Mouse (Mus musculus) embryo, embryonic 11.5 days (tissue): ENCODE results near the gene Tnfrsf13c.

Source experiments
- DNase-seq: peaks from one replicate; pipeline ENCODE4 v3.0.0-alpha.2; 2012; ENCODE audit warnings: low read depth, low spot score

The Tnfrsf13c gene

DNA sequence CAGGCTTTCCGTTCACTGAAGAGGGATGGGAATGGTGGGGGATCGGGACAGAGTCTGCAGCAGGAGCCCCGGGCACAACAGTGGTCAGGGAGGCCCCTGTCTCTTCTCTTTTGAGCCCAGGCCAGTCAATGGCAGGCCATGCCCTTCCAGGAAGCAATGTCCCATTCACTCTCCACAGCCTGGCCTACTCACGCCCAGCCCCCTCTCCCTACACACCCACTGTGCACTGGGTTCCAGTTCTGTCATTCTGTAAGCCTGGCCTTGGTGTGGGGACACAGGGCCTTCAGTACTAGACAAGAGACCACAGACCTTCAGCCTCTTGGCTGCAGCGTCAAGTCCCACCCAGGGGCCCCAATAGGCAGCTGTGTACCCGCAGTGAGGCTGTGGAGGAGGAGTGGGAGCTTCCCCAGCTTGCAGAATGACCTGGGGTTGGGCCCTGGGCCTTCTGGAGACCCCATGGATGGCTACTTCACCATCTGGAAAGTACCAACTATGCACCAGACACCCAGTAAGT, 6.0 kb upstream of the Tnfrsf13c start:
- DNase-seq = no peak

DNA sequence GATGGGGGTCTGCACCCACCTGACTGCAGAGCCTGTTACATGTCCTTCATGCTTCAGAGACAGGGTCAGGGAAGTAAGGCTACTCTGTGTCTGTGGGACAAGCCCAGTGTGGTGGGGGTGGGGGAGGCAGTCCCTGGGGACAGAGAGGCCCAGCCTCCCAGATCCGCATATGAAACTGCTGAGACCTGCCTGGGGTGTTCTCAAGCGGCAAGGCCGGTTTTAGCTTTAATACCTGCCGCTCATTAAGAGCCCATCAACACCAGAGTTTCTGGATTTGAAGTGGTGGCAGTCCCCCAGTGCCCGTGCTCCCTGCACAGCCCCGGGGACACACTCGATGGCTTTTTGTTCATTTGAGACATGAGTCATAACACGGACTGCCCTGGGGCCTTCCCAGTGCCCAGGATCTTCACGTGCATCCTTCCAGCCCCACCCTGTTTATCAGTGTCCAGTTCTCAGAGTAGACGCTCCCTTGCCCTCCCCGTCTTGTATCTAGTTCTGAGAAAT, 5.4 kb upstream of the Tnfrsf13c start:
- no peak for DNase-seq

DNA sequence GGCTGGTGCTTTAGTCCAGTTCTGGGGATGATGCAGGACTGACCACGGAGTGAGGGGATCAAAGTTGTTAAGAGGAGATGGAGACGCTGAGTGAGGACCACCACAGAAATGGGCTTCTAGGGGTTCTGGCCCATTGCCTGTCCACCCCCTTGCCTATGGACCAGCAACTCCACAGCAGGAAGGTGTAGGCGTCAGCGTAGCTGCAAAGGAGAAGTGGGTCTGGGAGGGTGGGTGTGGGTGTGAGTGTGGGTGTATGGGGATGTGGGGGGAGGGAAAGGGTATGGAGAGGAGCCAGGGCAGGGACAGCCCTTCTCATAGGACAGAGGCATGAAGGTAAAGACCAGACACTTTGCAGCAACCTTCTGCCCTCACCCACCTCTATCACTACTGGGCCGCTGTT, 1.6 kb upstream of the Tnfrsf13c start:
- DNase-seq = no peak

DNA sequence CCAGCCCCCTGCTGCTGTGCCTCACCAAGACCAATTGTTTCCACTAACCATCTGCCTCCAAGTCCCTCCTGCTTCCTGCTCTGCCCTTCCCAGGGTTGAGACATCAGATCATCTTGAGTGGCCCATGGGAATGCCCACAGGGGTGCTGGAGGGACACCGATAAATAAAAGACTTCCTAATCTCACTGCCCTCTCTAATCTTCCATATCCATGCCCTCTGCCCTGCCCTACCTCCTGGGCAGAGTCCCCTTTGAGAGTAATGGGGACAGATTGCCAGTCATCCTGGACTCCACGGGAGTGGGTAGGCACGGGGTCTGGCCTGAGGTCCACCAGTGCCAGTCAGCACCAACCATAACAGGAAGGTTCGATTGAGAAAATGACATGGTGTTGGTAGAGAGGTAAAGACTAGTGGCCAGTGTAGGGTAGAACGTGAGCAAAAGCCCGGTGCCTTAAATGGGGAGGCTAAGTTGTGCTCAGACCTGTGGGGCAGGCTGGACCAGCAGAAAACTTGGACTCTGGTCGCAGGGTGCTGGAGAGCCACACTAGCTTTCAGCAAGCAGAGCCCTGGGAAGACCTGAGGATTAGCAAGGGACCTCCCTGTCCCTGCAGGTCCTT, 540 bp upstream of the Tnfrsf13c start:
- DNase-seq = no peak

DNA sequence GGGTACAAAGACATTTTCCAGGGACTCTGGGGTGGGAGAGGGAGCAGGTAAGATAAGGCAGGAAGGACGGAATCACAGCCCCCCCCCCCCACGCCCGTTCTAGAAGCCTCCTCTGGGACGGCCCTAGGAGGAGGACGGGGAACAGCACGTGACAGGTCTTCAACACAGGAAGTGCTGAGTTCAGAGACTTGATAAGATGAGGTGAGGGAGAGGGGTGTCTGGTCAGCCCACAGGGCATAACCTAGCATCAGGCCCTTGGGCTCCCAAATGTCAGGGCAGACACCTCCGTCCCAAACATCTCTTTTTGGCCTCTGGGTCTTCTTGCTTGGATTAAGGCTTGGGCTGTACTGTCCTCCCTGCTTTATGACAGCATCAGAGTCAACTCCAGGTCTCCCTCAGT, 918 bp downstream of the Tnfrsf13c start:
- no peak for DNase-seq

DNA sequence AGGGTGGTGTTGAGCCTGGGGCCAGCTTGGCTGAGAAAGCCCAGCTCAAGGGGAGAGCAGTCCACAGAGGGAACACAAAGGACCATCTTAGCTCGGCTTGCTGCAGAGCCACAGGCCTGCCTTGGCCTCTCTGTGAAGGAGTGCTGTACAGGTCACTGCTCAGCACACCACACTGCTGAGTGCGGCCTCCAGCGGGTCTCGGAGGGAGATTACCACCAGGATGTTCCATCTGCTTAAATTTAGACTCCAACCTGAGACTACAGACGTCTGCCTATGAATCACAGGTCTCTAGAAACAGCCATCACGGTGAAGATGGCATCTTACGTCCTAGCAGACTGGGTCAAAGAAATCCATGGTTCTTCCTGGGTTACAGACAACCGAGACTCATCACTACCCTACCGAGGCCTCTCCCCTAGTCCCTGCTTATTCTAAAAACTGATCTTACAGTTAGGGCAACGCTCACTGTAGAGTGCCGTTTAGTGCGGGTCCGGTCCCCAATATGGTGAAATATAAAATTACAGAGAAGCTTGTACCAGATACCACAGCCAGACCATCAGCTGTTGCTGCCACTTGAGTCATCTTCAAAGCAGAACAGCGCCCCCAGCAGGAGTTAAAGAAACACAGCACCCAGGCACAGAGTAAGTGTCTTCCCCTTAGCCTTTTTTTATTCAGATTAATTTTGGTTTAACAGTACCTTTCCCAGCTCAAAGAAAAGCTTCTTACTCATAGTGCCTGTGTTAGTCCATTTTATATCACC, 2.9 kb downstream of the Tnfrsf13c start:
- DNase-seq = no peak

DNA sequence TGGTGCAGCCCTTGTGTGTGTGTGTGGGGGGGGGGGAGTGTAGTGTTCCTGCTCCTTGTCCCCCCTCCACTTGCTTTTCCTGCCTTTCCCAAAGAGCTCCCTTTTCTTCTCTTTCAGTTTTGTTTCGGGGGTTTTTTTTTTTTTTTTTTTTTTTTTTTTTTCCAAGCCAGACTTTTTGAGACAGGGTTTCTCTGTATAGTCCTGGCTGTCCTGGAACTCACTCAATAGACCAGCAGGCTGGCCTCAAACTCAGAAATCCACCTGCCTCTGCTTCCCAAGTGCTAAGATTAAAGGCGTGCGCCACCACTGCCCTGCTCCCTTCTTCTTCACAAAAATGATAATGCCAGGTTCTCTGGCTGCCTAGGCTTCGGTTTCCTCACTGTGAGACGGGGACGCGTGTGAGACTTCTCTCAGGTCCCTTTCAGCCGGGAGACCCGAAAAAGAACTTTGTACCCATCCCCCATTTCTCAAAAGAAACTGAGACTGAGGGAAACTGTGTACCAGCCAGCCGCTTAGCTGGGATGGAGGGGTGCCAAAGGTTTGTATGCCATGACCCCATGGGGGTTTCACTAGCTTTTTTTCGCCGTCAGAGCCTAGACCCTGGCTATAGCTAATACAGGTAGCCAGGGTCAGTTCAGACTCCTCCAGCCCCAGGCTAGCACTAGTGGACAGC, 4.0 kb downstream of the Tnfrsf13c start:
- no peak for DNase-seq

DNA sequence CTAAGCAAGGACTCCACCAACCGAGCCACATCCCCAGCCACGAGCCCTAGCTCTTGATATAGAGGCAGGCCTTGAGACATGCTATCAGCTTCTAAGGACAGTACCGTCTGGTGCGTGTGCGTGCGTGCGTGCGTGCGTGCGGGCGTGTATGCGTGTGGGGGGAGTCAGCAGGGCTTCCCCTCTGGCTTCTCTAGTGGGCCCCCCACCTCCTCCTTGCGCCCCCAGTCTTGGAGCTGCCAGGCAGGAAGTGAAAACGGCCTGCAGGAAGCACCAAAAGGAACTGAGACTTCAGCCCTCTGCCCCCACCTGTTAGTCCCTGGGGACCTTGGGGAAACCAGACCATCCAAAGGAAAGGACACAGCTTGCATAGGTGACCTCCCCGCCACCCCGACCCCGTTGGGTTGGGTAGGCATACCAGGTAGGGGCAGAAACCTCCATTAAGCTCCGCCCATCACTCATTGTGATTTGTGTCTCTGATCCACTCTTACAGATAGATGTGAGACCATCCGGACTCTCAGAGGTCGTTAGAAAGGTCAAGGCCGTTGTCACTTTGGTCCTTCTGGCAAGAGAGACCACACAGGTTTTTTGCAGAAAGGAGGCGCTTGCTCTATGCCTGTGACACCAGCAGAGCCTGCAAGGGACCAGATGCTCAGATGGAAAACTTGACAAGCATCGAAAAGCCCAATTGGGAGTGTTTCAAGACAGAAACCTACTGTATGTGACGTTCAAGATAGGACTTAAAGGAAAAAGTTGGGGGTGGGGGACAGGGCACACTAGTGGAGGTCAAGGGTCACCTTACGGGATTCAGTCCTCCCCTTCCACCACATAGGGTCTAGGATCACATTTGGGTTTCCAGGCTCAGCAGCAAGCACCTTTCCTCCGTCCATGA, 5.1 kb downstream of the Tnfrsf13c start:
- DNase-seq = no peak

DNA sequence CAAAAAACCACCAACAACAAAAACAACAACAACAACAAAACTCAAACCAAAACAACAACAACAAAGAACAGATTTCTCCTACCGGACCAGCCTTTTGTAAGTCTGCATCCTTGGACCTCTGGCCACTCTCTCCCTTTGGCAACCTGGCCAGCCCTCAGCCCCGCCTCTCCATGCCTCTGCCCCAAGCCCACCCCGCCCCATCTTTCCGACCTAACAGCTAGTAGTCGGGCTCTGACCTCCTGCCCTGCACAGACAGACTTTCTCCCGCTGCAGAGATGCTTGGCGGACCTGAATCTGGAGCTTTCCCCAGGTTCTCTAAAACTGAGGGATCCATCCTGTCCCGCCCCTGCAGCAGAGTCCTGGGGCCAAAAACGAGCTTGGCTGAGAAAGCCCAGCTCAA, 6.2 kb downstream of the Tnfrsf13c start:
- DNase-seq = no peak

DNA sequence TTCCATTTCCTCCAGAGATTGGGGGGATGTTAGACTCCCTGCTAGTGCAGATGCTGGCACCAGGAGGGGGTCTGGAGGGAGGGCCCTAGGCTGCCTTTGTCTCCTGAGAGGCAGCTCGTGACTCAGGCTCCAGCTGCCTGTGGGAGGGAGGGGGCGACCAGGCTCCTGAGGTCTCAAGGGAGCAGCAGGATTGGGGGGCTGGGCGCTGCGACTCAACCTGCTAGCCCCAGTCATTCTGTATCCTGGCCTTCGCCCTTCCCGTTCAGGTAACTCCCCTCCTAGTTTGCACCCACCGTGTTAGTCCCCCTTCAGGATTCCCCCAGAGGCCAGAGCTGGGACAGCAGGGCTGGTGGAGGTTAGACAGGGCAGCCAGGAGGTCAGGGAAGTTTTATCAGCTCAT, 7.1 kb downstream of the Tnfrsf13c start:
- DNase-seq = no peak

DNA sequence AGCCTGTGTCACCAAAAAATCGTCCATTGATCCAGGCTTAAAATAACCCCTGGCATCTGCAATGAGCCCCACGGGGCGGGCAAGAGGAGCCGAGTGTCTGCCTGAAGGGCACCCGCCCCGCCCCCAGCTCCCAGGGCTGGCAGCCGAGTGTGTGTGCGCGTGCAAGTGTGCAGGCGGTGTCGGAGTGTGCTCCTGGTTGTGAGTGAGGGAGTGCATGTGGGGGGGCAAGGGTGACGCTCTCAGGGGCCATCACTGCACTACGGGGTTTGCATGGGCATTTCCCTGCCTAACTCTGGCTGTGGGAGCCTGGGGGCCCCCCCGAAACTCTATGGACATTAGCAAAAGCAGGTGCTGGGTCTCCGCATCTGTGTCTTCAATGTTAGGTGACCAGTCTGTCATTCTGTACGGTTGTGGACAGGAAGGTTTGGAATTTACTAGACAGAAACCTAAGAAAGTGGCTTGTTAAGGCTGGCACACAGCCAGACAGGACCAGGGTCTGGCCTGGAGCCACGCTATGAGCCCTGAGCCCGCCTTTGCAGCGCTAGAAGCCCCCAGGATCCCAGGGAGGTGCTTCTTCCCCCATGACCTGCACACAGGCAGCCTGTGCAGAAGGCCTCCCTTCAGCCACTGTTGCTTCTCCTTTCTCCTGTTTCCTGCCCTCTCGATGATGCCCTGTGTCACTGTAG, 7.9 kb downstream of the Tnfrsf13c start:
- DNase-seq = no peak

DNA sequence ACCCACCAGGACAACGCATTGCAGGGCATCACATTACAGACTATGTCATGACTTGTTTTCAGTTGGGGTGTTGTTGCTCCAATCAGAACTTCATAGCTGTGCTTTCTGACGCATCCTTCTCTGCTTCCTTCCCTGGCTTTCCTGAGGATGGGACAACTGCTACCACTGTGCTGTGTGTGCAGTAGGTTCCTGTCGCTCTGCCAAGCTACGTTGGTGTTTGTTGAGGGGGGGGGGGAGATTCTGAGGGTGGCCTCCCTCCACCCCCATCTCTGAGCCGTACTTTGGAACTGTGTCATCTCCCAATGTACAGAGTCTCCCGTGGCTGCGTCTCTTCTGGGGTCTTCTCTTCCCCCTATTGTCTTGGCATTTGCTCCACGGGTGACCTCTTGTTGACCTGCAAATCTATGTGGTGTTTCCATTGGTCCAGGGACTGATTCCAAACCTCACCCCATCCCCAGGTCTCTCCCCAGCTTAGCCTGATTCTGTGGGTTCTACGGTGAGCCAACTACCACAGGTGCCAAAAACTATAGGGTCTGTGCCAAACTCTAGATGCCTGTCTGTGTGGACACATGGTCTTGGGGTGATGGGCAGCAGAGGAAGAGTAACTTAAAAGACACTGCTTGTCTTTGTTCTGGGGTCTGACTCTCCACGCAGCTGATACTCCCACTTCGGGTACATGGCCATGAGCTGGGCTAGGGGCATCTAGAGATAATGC, 8.7 kb downstream of the Tnfrsf13c start:
- no peak for DNase-seq

DNA sequence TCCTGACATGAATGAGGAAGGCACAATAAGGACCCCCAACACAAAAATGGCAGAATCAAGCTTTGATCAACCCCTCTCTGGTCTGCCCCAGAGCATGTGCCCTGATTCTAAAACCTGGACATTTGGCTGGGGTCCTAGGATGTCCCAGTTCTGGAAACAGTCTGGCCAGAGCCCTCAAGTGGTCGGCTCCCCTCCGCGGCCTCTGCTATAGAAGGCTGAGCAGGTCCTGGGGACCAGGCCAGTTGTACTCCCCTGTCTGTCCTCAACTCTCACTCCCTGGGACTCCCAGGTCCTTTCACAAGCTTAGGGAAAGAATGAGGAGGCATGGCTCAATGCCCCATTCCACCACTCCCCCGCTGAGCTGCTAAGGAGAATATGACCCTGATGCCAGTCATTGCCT, 10.9 kb downstream of the Tnfrsf13c start:
- DNase-seq = no peak

DNA sequence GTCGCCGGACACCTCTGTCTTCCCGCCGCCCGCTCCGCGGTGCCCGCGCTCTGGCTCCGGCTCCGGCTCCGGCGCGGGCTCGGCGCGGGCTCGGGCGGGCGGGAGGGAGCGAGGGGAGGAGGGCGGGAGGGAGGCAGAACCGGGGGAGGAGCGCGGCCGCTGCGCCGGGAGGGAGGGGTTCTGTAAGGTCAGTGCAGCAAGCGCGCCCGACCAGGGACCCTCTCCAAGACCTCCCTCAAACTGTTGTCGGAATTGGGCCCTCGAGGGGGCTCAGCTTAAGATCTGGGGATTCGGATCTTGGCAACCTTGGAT, 11.5 kb downstream of the Tnfrsf13c start, which contains the start of gene Shisa8:
Gene Shisa8, minus strand, starts transcription at position 64 of the 312 bp plus-strand sequence.
- no peak for DNase-seq

DNA sequence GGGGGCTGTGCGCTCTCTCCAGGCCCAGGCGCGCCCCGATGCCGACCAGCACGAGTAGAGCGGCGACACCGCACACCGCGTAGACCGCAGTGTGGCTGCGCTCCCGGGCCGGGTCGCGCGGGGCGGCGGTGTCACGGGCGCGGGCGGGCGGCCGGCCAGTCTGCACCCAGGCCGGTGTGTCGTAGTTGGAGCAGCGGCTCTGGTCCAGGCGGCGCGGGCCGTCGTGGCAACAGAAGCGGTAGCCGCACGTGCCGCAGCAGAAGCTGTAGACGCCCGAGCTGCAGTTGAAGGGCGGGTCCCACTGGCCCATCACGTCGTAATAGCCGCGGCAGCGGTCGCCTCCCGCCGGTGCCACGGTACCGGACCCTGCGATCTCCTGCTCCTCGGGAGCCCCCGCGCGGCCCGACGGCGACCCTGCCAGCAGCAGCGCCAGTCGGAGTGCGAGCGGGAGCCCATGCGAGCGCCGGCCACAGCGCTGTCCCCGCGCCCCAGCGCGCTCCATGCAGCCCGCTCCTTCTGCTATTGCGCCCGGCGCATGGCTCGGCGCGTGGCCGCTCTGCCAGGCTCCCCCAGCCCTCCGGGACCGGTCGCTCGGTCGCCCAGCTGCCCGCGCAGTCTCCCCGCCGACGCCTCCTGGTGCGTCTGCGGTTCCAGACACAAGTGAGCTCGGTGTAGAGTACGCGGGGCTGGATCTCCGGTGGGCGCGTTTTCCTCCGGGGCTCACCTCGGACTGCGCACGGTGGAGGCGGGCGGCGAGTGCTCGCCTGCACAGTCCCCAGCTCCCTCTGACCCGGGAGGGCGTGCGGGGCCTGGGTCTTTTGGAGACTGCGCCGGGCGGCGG, 12.0 kb downstream of the Tnfrsf13c start:
- DNase-seq = no peak

DNA sequence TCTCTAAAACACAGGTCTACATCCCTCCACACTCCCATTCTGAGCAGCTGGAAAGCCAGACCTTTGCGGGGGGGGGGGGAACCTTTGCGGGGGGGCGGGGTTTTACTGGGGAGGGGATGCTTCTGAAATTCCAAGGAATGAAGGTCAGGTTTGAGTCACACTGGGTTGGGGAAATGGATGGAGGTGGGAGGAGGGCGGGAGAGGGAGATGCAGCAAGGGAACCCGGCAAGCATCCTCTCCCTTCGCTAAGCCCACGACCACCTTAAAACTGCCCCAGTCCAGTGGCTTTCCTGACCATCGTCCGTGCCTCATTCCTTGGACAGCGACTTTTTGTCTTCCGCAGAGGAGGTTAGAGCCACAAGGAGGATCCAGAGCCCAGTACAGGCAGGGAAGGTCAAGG, 12.9 kb downstream of the Tnfrsf13c start:
- no peak for DNase-seq

DNA sequence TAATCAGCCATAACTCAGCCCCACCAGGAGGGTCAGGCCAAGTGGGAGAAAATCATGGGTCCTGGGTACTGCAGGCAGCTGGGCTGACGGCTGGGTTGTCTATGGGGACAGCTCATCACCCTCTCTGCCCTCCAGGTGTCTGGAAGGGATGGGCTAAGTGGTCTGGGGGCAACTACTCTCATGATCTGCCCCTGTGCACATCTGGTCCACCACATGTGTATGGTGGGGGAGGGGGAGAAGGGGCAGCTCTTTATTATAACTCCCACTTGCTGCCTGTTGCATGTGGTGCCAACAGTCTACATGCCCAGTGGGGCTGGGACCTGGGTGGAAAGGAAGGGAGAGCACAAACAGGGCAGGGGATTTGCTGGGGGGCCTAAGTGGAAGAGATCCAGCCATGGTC, 13.4 kb downstream of the Tnfrsf13c start:
- DNase-seq = no peak

DNA sequence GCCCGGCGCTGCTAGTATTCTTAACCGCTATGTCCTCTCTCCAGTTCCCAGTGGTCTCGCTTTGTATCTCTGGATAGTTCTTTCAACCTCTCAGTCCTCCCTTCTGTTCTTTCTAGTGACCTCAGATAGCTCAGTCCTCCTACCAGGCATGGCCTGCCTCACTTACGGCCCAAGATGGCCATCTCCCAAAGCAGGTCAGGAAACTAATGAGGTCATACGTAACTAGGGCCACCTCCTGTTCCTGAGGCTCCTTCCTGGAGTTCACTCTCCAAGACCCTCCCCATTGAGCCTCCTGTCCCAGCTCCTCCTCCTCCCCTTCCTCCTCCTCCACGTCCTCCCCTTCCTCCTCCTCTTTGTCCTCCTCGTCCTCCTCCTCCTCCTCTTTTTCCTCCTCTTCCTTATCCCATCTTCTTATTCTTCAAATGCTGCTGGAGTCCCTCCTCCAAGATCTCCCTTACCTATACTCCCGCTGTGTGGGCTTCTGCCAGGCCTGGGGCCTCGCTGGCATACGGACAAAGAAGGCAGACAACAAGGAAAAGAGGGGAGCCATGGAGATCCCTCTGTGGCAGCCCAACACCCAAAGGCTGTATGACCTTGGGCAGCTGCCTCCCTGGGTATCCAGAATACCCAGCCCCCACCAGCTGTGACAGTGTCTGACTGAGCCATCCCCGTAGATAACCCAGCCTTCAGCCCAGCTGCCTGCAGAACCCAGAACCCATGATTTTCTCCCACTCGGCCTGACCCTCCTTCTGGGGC, 14.7 kb downstream of the Tnfrsf13c start:
- no peak for DNase-seq

DNA sequence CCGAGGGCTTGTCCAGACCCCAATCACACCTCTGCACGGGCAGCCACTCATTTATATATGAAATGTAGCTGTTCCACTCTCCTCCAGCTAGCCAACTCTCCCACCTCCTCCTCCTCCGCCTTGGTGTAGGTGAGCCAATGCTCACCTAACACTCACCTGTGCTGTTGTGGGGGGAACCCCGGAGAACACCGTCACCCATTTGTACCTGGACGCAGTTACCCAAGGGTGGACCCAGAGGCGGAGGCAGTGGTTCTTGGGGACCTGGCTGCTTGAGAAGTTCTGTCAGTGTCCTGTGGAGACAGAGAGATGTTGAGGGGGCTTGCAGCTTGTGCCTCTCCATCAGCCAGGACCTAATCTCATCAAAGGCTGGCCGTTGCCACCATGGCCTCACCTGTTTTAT, 15.9 kb downstream of the Tnfrsf13c start:
- no peak for DNase-seq
